Mouse (Mus musculus) Patski (cell line): Measurements from ENCODE around the gene Vmn1r72. TPM values are rescaled to one million over a fixed set of nuclear protein-coding genes. Genes with fewer than 3 reads are reported as not detected.
A peak's percentile ranks its signal among the peaks of the same experiment; 100 is the strongest.
"Not testable (repeated sequence)": the region's sequence is repeated elsewhere in the genome, so short reads cannot be mapped to it uniquely, and the experiment has no call there.

Experiments
- ATAC-seq: fragments of 100-300 bp; one replicate; pipeline ENCODE4 v1.8.0; 2021
- CTCF ChIA-PET: fragments of 350-600 bp; sonication (Branson Sonifier 250); formaldehyde crosslinking; loops from one replicate; lab custom pipeline; 2022; ENCODE audit warnings: inconsistent platforms; lab: Charles Lee
- POLR2A ChIA-PET: fragments of 350-600 bp; sonication (Branson Sonifier 250); formaldehyde crosslinking; loops from one replicate; lab custom pipeline; 2022; ENCODE audit warnings: antibody characterized with exemption, inconsistent platforms; lab: Charles Lee
- DNase-seq: peaks from one replicate; pipeline ENCODE4 v3.0.0-alpha.2; 2011; ENCODE audit warnings: low read depth, low spot score
- H3K27me3 ChIP-seq: fragments of 371-371 bp; one replicate; pipeline ENCODE4 v1.5.1; 2021
- CTCF ChIP-seq: fragments of 100-300 bp; IDR thresholded peaks from one replicate; pipeline ENCODE4 v1.5.1; 2021
- in situ Hi-C: fragments of 300-500 bp; cut with MboI; formaldehyde crosslinking; loops from 3 replicates; pipeline ENCODE4 v1.11.1; 2018; ENCODE audit warnings: low pct_unique_long_range_greater_than_20kb, mixed read lengths
- polyA plus RNA-seq: library from polyadenylated mRNA; unstranded; gene quantifications from one replicate; pipeline ENCODE4 v1.2.3, GENCODE M21; 2021

Vmn1r72 gene
- polyA plus RNA-seq = not detected

GRCm38 (mm10) chr7:11680047-11680446, at the start of gene Vmn1r72:
TSS of gene Vmn1r72 (minus strand) at chr7:11680147.
- CTCF ChIA-PET, ATAC-seq, POLR2A ChIA-PET, DNase-seq, in situ Hi-C loops, H3K27me3 ChIP-seq: not testable (repeated sequence)

- peak; percentile 25 for TF ChIP-seq CTCF
- in situ Hi-C loops, H3K27me3 ChIP-seq, POLR2A ChIA-PET, CTCF ChIA-PET, ATAC-seq, DNase-seq: not testable (repeated sequence)
Observed at GRCm38 (mm10) chr7:11617082-11617481, 62.9 kb downstream of the Vmn1r72 start.

Other genes with a start within 250 kb of the Vmn1r72 start
- gene Zscan4-ps2, start 165.8 kb downstream of the Vmn1r72 start, polyA plus RNA-seq = not detected
- not detected for gene Zscan4-ps3, start 70.8 kb downstream of the Vmn1r72 start, polyA plus RNA-seq
- not detected for gene Vmn1r73, start 50.1 kb upstream of the Vmn1r72 start, polyA plus RNA-seq
- not detected for gene Vmn1r74, start 153.8 kb upstream of the Vmn1r72 start, polyA plus RNA-seq
- gene Vmn1r75, start 194.5 kb upstream of the Vmn1r72 start, polyA plus RNA-seq = not detected